Mouse (Mus musculus) stomach, embryonic 15.5 days (tissue): ENCODE results near the gene Auts2. TPM values are rescaled to one million over a fixed set of nuclear protein-coding genes. Genes with fewer than 3 reads are reported as not detected.

Experiments used
- ATAC-seq: fragments of 200-750 bp; cut with Nextera tagmentation; 2 replicates; pipeline ENCODE4 v1.8.0; 2017; ENCODE audit warnings: low read depth, moderate number of reproducible peaks, moderate TSS enrichment; ENCODE audit not compliant: insufficient read depth, low FRiP score
- H3K27ac ChIP-seq: fragments of 300-500 bp; sonication (generic); 2 replicates; pipeline ENCODE4 v1.5.1; 2015; ENCODE audit warnings: mild to moderate bottlenecking, inconsistent platforms
- H3K27me3 ChIP-seq: fragments of 300-500 bp; sonication (generic); replicated peaks from 2 replicates; pipeline ENCODE4 v1.6.1; 2015; ENCODE audit warnings: inconsistent platforms
- H3K36me3 ChIP-seq: fragments of 300-500 bp; sonication (generic); 2 replicates; pipeline ENCODE4 v1.6.1; 2015; ENCODE audit warnings: inconsistent platforms
- H3K4me1 ChIP-seq: fragments of 300-500 bp; sonication (generic); 2 replicates; pipeline ENCODE4 v1.6.1; 2015; ENCODE audit warnings: inconsistent platforms
- H3K4me2 ChIP-seq: fragments of 300-500 bp; sonication (generic); 2 replicates; pipeline ENCODE4 v1.6.1; 2015; ENCODE audit warnings: mild to moderate bottlenecking, inconsistent platforms
- H3K4me3 ChIP-seq: fragments of 300-500 bp; sonication (generic); replicated peaks from 2 replicates; pipeline ENCODE4 v1.5.1; 2015; ENCODE audit warnings: inconsistent platforms
- H3K9ac ChIP-seq: fragments of 300-500 bp; sonication (generic); 2 replicates; pipeline ENCODE4 v1.6.1; 2015; ENCODE audit warnings: inconsistent platforms
- H3K9me3 ChIP-seq: fragments of 300-500 bp; sonication (generic); 2 replicates; pipeline ENCODE4 v1.6.1; 2016; ENCODE audit warnings: inconsistent platforms
- WGBS: fragments of 180-500 bp; shearing (Covaris S2); methylation state at CpG from one replicate; pipeline ENCODE4 v1.1.7; 2015; 5-methylcytosine and 5-hydroxymethylcytosine counted together
- polyA plus RNA-seq: library from polyadenylated mRNA; unstranded; fragments of >200 nt; fragmentation: Nextera tagmentation; extraction: Ambion mirVana; gene quantifications from 2 replicates; pipeline ENCODE4 v1.2.1, GENCODE M21; 2015

The Auts2 gene
- polyA plus RNA-seq, 1 experiment from 2014 or later: 25.5 TPM

DNA sequence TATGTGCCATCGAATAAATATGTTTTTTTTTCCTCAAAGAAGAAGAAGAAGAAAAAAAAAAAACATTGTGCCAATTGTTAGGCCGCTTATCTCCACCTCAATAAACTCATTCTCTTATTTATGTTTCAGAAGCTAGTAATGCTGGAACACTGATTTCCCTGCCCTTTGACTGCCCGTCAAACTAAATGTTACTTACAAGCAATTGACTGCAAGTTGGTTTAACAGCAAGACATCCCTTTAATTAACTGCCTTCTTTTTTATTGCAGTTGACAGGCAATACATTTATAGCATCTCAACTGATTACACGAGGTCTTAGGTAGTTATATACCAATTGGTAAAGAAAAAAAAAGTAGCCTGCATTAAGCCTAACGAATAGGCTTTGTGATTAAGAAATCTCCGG lies 705.1 kb downstream of the Auts2 start:
- Histone ChIP-seq H3K27me3 (no peaks in the 10 kb centered on the region), H3K9ac (no peak overlapping the region), H3K4me3 (no peak overlapping the region), H3K4me1 (no peaks in the 10 kb centered on the region), H3K36me3 (no peaks in the 10 kb centered on the region), H3K27ac (no peak overlapping the region), H3K9me3 (no peaks in the 10 kb centered on the region), H3K4me2 (no peak overlapping the region)
- 71% methylated on average over 6 of the region's 6 CpGs for WGBS
- no peak for ATAC-seq

DNA sequence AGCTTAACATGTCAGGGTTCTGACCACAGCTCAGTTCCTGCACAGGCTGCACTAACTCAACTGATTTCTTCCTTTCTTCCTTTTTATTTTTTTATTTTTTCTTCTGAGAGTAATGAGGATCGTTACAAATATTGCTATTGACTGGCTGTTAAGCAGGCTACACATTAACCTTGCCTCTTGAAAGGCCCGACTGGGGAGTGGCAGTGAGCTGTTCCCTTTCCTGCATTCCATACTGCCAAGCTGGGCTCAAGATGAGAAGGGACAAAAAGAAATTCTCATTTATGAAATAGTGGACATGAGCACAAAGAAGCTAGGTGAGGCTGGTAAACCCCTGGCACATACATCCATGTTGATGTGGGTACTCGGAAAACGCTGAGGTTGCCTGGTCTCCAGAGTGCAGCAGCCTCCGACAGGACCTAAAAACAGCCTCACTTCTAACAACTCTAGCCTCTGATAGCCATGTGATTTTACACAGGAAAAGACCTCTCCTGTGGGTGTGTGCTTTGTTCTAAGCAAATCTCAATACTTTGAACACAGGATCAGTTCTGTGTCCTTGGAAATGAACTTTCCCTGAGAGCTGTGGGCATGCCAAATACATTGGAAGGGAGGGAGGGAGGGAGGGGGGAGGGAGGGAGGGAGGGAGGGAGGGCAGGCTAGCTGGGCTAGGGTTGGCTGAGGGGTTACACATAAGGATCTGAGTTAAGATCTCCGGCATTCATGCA lies 707.0 kb downstream of the Auts2 start:
- Histone ChIP-seq H3K36me3 (no peaks in the 10 kb centered on the region), H3K4me2 (0 out of 2 replicates have a peak overlapping the region, but pooled peaks have one; percentile 4), H3K4me3 (no peak overlapping the region), H3K4me1 (no peaks in the 10 kb centered on the region), H3K9ac (no peak overlapping the region), H3K27ac (peak overlapping the region; percentile 73), H3K9me3 (no peaks in the 10 kb centered on the region), H3K27me3 (no peaks in the 10 kb centered on the region)
- 0 out of 2 replicates have a peak, but pooled peaks have one; percentile 65 for ATAC-seq
- 58% methylated on average over 6 of the region's 6 CpGs for WGBS

DNA sequence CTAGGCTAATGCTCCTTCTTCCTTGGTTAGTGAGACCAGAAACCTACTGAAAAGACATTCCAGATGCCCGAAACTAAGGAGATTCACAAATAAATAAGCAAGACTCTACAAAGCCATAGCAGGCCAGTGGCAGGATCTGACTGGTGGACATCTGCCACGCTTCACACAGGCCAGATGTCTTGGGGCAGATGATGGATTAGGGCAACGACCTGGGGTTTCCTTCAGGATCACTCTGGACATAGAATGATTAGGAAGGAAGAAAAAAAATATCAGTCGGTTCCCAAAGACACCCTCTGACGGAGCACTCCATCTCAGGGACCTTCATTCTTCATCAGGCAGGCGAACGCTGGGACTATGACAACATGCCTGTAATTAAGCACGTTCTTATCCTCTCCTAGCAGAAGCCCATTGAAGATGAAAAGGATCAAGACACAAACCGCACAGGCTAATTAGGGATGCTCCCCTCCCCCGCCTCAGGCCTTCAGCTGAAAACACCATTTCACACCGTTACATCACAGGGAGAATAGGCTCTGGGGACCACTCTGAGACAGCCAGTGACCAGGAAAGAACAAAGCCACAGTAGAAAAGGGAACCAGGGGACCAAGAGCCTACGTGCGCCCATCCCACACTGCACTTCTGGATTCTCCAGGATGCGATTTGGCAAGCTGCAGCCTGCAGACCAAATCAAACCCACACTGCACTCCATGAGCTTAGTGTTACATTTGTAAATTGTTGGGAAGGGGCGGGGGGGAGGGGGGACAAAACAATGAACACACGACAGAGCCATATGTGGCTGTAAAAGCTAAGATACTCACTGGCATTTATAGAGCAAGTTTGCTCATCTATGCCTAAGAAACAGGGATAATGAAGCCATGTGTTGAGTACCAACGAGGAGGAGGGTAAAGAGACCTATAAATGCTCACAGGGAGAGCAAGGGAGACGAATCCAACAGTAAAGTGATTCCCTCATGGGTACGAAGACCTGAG lies 710.0 kb downstream of the Auts2 start:
- WGBS: 60% methylated on average over 19 of the region's 19 CpGs
- no peak for ATAC-seq
- no peak overlapping the region for H3K9ac ChIP-seq

DNA sequence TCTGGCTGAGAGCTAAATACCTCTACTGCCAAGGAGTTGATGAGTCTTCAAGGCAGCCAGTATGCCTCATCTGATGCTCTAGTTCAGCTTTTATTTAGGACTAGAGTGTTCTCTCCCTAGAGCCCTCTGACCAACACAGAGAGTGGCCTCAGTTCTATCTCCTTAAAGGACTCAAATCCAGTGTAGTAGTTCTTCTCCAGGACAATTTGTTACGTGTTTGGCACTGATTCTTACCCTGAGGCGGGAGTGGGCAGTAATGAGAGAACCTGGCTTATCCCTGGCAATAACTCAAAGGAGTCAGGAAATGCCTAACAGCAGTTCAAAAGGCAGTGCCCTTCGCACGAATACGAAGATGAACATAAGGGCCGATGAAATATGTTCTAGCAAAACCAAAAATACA lies 713.0 kb downstream of the Auts2 start:
- Histone ChIP-seq H3K27me3 (no peaks in the 10 kb centered on the region), H3K4me2 (no peak overlapping the region), H3K27ac (no peak overlapping the region), H3K4me1 (no peaks in the 10 kb centered on the region), H3K4me3 (no peak overlapping the region), H3K9me3 (no peaks in the 10 kb centered on the region), H3K9ac (no peak overlapping the region), H3K36me3 (no peaks in the 10 kb centered on the region)
- no peak for ATAC-seq
- WGBS: 52% methylated on average over 6 of the region's 6 CpGs

More for the DNA sequence above, 710.0 kb downstream of the Auts2 start:
- Histone ChIP-seq H3K27me3 (no peaks in the 10 kb centered on the region), H3K27ac (no peak overlapping the region), H3K4me2 (no peak overlapping the region), H3K4me1 (no peaks in the 10 kb centered on the region), H3K36me3 (no peaks in the 10 kb centered on the region), H3K9me3 (no peaks in the 10 kb centered on the region), H3K4me3 (no peak overlapping the region)

DNA sequence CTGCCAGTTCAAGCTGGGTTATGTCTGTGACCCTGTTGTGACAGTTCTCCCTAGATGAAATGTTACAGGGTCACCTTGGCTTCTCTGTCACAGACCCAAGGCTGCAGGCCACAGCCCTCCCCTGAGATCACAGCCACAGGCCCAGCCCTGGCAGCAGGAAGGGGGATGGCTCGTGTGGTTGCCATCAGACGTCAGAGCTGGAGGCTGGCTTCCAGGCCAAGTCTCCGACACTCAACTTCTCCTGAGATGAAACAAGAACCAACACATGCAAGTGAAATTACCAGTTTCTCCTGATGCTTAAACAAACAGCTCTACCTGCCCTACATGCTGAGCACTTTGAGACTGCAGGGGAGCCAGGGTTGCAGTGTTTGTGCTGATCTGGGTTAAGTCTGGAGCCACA lies 713.9 kb downstream of the Auts2 start:
- no peaks in the 10 kb centered on the region for H3K27me3 ChIP-seq
- H3K27ac ChIP-seq: peak overlapping the region; percentile 14; the same call in 1 of the 2 replicates
- peak; percentile 72 for ATAC-seq
- no peak overlapping the region for H3K4me3 ChIP-seq
- no peak overlapping the region for H3K9ac ChIP-seq
- no peak overlapping the region for H3K4me2 ChIP-seq
- H3K9me3 ChIP-seq: no peaks in the 10 kb centered on the region
- WGBS: 36% methylated on average over 3 of the region's 3 CpGs
- H3K4me1 ChIP-seq: no peaks in the 10 kb centered on the region
- no peaks in the 10 kb centered on the region for H3K36me3 ChIP-seq

DNA sequence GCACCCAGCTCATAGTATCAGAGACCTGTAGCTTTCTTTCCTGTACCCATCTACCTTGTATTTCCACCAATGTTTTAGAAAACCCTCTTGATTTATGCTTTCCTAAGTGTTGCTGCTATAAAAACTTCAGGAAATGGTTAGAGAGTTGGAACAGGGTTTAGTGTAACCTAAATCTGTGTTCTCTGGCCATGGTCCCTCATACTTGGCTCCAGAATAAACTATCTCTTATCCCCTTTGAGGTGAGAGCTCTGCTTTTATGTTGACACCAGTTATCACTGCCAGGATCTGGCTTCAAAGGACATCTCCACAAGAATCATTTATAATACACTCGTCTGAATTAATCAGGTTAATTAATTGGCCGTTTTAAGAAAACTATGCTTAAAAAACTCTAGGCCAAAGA lies 714.5 kb downstream of the Auts2 start:
- H3K36me3 ChIP-seq: no peaks in the 10 kb centered on the region
- ATAC-seq: no peak
- no peaks in the 10 kb centered on the region for H3K4me1 ChIP-seq
- H3K27me3 ChIP-seq: no peaks in the 10 kb centered on the region
- H3K4me2 ChIP-seq: no peak overlapping the region
- 55% methylated on average over 2 of the region's 2 CpGs for WGBS
- H3K4me3 ChIP-seq: no peak overlapping the region
- H3K27ac ChIP-seq: no peak overlapping the region
- no peak overlapping the region for H3K9ac ChIP-seq
- H3K9me3 ChIP-seq: no peaks in the 10 kb centered on the region

DNA sequence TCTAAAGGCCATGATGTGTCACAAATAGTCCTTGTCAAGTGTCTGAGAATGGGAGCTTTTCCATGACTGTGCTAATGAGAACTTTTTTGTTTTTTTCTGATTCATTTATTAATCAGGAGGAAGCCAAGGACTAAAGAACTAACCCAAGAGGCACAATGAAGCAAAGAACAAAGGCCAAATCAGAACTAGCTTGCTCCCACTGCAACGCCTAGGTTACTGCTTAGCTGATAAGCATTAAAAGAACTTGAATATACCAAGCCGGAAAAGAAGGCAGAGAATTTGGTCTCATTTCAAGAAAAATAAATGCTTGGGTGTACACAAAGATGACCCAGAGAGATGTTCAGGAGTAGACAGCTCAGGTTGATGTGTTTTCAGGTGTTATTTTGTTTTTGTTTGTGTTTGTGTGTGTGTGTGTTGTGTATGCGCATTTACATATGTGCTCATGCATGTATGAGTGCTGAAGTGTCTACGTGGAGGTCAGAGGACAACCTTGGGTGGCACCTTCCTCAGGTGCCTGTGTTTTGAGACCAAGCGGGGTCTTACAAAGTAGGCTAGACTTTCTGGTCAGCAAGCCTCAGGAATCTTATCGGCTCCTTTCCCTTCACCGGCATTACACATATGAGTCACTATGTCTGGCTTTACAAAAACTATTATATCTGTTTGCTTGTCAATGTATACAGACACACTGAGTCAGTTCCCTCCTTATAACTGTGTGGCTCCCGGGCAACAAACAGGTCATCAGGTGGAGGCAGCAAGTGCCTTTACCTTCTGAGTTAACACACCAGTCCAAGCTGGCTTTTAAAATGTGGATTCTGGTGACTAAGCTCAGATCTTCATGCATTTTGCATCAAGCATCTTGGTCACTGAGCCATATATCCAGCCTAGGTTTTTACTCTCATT lies 716.5 kb downstream of the Auts2 start:
- 82% methylated on average over 8 of the region's 8 CpGs for WGBS
- no peak overlapping the region for H3K27ac ChIP-seq
- ATAC-seq: no peak
- H3K4me3 ChIP-seq: no peak overlapping the region
- no peaks in the 10 kb centered on the region for H3K27me3 ChIP-seq
- no peaks in the 10 kb centered on the region for H3K9me3 ChIP-seq
- no peaks in the 10 kb centered on the region for H3K4me1 ChIP-seq
- no peaks in the 10 kb centered on the region for H3K36me3 ChIP-seq
- H3K4me2 ChIP-seq: no peak overlapping the region
- no peak overlapping the region for H3K9ac ChIP-seq

DNA sequence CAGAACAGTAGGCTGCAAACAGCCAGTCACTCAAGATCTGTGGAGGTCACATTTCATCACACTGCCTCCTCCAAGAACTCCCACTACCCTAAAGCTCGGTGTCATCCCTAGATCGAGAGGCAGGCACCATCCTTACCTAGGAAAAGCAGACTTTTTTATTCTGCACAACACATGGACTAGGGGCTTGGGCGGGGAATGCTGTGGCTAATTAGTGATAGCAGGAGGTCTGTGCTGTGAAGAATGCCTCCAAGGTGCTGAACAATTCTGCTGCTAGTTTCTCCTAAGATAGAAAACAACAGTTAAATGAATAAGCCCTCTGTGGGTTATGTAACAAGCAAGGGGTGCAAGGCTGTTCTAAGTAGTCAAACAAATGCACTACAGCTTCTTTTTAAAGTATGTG lies 717.7 kb downstream of the Auts2 start:
- Histone ChIP-seq H3K36me3 (no peaks in the 10 kb centered on the region), H3K4me2 (no peak overlapping the region), H3K9me3 (no peaks in the 10 kb centered on the region), H3K4me3 (no peak overlapping the region), H3K4me1 (no peaks in the 10 kb centered on the region), H3K9ac (no peak overlapping the region), H3K27ac (no peak overlapping the region), H3K27me3 (no peaks in the 10 kb centered on the region)
- 76% methylated on average over 3 of the region's 3 CpGs for WGBS
- ATAC-seq: no peak

DNA sequence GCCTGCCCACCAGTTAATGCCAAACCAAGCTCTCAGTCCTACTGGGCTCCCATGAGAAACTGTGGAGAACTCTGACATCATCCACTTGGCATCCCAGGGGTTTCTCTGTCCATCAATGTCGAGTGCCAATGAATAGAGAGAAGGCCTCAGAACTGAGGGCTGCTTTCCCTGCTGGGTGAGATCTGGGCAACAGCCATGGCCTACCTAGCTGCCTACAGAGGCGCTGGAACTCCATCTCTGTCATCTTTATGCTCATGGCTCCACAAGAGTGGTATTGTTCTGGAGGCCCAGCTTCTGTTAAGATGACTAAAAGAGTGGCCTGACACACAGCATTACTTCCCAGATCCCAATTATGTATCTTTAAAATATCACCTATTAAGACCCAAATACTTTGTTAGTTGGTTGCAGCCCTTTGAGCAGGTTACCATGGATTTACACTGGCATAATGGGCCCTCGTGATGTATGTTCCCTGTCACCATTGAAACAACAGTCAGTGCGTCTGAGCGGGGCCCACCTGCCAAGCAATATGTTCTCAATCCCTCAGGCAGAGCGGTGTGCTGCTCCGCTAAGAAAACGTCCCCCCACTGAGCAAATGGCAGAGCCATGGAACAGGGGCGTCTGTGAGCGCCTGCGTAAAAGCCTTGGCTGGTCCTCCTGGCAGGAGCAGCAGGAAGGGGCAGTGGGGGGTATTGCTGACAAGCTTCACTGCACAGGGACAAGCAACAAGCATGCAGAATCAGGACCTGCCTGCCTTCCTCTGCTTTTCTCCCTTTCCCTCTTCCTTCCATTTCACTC lies 718.8 kb downstream of the Auts2 start:
- Histone ChIP-seq H3K4me2 (no peak overlapping the region), H3K4me3 (no peak overlapping the region), H3K27ac (no peak overlapping the region), H3K36me3 (no peaks in the 10 kb centered on the region), H3K4me1 (no peaks in the 10 kb centered on the region), H3K27me3 (no peaks in the 10 kb centered on the region), H3K9me3 (no peaks in the 10 kb centered on the region), H3K9ac (no peak overlapping the region)
- WGBS: 50% methylated on average over 11 of the region's 11 CpGs
- ATAC-seq: no peak

DNA sequence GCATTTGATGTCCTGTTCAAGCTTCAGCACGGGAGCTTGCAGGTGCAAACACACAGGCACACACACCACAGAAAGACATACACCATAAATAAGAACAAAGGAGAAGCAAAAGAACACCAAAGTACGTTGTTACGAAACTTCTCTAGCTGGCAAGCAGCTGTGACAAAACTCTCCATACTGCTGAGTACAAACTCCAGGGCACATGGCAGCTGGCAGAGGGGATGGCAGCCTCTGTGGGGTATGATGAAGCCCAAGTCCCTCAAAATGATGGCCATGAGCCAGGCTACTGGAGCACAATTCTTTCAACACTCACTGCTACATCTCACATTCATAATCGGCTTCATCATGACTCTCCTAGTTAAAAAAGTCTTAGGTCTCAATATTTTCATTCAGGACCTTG lies 721.7 kb downstream of the Auts2 start:
- Histone ChIP-seq H3K27ac (no peak overlapping the region), H3K27me3 (no peaks in the 10 kb centered on the region), H3K9ac (no peak overlapping the region), H3K36me3 (no peaks in the 10 kb centered on the region), H3K4me1 (no peaks in the 10 kb centered on the region), H3K4me2 (no peak overlapping the region), H3K4me3 (no peak overlapping the region), H3K9me3 (no peaks in the 10 kb centered on the region)
- no peak for ATAC-seq
- 81% methylated on average over 4 of the region's 4 CpGs for WGBS

DNA sequence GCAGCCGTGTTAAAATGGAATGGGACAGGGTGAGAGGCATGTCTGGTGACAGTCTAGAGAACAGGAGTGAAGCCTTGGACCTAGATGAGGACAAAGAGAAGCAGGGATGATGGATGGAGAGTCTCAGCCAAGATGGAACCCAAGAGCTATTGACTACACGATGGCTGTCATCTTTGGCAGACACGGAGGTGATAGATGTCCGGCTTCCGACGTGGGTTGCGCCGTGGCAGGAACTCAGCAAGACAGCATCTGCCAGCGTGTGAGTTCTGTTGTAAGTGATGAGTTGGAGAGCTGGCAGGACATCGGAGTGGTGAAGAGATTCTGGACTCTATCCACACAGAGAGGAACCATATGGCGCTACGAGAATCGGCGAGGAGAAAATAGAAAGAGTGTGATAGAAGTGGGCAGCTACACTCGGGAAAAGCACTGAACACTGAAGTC lies 723.9 kb downstream of the Auts2 start:
- H3K9ac ChIP-seq: no peak overlapping the region
- H3K9me3 ChIP-seq: no peaks in the 10 kb centered on the region
- H3K4me1 ChIP-seq: peaks cover 6% of the 10 kb centered on the region; the same call in 1 of the 2 replicates
- WGBS: 84% methylated on average over 15 of the region's 15 CpGs
- ATAC-seq: no peak
- no peak overlapping the region for H3K4me3 ChIP-seq
- no peaks in the 10 kb centered on the region for H3K27me3 ChIP-seq
- H3K4me2 ChIP-seq: no peak overlapping the region
- H3K27ac ChIP-seq: no peak overlapping the region
- no peaks in the 10 kb centered on the region for H3K36me3 ChIP-seq
